ENCODE assay signal across 9 mouse cellular contexts in genomic region chr15:84053859-84054258, GRCm38 (mm10). TPM values are rescaled to one million over a fixed set of nuclear protein-coding genes. Genes with fewer than 3 reads are reported as not detected.
DNase-seq lines count a peak whose midpoint lies in the region; ATAC-seq and TF ChIP-seq lines count a peak whose summit lies in the region.
"Had no signal": no experiment of that assay in that cellular context is flagged by ENCODE, and none has a peak within 500 bp of the region (broad histone marks: within the 10 kb centered on the region; RNA-seq: fewer than 3 reads in every experiment).

No protein-coding gene starts in this region.

- peak; percentile 30 to 60 (median 45); a peak in 5 of 6 replicates for TF ChIP-seq CTCF in MEL (IDR thresholded peaks at IDR 0.05 in 2 of 3, conservative IDR thresholded peaks at IDR 0.05 in 1 of 3; ENCODE audit: control insufficient read depth in 1 of 3, insufficient read depth in 1 of 3, low read depth in 2 of 3, low read length in 3 of 3, poor library complexity in 1 of 3, severe bottlenecking in 1 of 3)

- H3K9me3 ChIP-seq in MEL (replicated peaks; ENCODE audit: insufficient read depth, low read length), result no peaks in the 10 kb centered on the region
- H3K9me3 ChIP-seq in embryonic facial prominence, embryonic 14.5 days (ENCODE audit: control insufficient read depth, low read length), result no peaks in the 10 kb centered on the region

- peak; percentile 68 for ATAC-seq in embryonic facial prominence, embryonic 14.5 days (ENCODE audit: low read depth)
- no peak for ATAC-seq in activated CD4-positive, CD25-positive, alpha-beta regulatory T cell, adult 4 months

- peak; percentile 51 for TF ChIP-seq RAD21 in MEL (IDR thresholded peaks at IDR 0.05; ENCODE audit: low read depth, low read length)

- no peak for TF ChIP-seq EP300 in MEL (IDR thresholded peaks at IDR 0.05; ENCODE audit: low read depth in 1 of 2, low read length in 2 of 2)

- H3K9ac ChIP-seq in MEL (ENCODE audit: control insufficient read depth, low read depth, low read length, poor library complexity, severe bottlenecking), result no peak overlapping the region
- no peak overlapping the region for H3K9ac ChIP-seq in embryonic facial prominence, embryonic 14.5 days (ENCODE audit: low read depth, low read length)

- H3K27me3 ChIP-seq in MEL (ENCODE audit: control insufficient read depth in 1 of 2, insufficient read depth in 2 of 2, low read length in 2 of 2), result no peaks in the 10 kb centered on the region
- no peaks in the 10 kb centered on the region for H3K27me3 ChIP-seq in embryonic facial prominence, embryonic 14.5 days (replicated peaks; ENCODE audit: control insufficient read depth, insufficient read depth, low read length)

- peak; percentile 11 for DNase-seq in MEL (ENCODE audit: low read depth, low spot score)
- DNase-seq in adrenal gland, postnatal 36 days, result peak; percentile 67 to 80
- DNase-seq in embryonic facial prominence, embryonic 14.5 days (ENCODE audit: low spot score), result peak; percentile 87
- DNase-seq in heart, adult 8-10 months (ENCODE audit: low spot score), result peak; percentile 63
- DNase-seq in kidney, postnatal 14 days, result peak; percentile 76
- peak; percentile 41 to 53 for DNase-seq in lung, adult 18-20 months
- peak; percentile 55 for DNase-seq in ovary, postnatal 36 days (ENCODE audit: low spot score)

- no peak overlapping the region for H3K27ac ChIP-seq in MEL (ENCODE audit: control insufficient read depth, low read depth, low read length)
- H3K27ac ChIP-seq in embryonic facial prominence, embryonic 14.5 days (replicated peaks; ENCODE audit: low read depth, low read length), result no peak overlapping the region
- H3K27ac ChIP-seq: macrophage had no signal

- WGBS in embryonic facial prominence, embryonic 14.5 days, result 40% methylated on average over 9 of the region's 9 CpGs

- H3K36me3 ChIP-seq in MEL (ENCODE audit: control insufficient read depth in 1 of 2, insufficient read depth in 2 of 2, low read length in 2 of 2), result no peaks in the 10 kb centered on the region
- H3K36me3 ChIP-seq in embryonic facial prominence, embryonic 14.5 days (ENCODE audit: control insufficient read depth, insufficient read depth, low read length), result no peaks in the 10 kb centered on the region

- H3K4me2 ChIP-seq in embryonic facial prominence, embryonic 14.5 days (ENCODE audit: low read depth, low read length), result no peak overlapping the region

- H3K4me1 ChIP-seq in MEL (ENCODE audit: control insufficient read depth in 1 of 2, insufficient read depth in 2 of 2, low read length in 2 of 2), result no peaks in the 10 kb centered on the region
- H3K4me1 ChIP-seq in embryonic facial prominence, embryonic 14.5 days (ENCODE audit: control insufficient read depth, insufficient read depth, low read length), result no peaks in the 10 kb centered on the region

- no peak overlapping the region for H3K4me3 ChIP-seq in MEL (ENCODE audit: control insufficient read depth in 1 of 2, insufficient read depth in 1 of 2, low read depth in 2 of 2, low read length in 2 of 2)
- no peak overlapping the region for H3K4me3 ChIP-seq in embryonic facial prominence, embryonic 14.5 days (ENCODE audit: low read depth, low read length)

- TF ChIP-seq POLR2A in MEL (IDR thresholded peaks at IDR 0.05; ENCODE audit: control insufficient read depth in 1 of 2, insufficient read depth in 1 of 2, low read depth in 1 of 2, low read length in 2 of 2, poor library complexity in 1 of 2), result no peak

- no peaks in the 10 kb centered on the region for H3K79me2 ChIP-seq in MEL (ENCODE audit: control insufficient read depth, insufficient read depth, low read length, poor library complexity)

TF ChIP-seq in MEL, 35 proteins besides CTCF, POLR2A, EP300 and RAD21:
- TF ChIP-seq MAX (IDR thresholded peaks at IDR 0.05; ENCODE audit: low read length) (no peak), MYC (IDR thresholded peaks at IDR 0.05; ENCODE audit: low read depth, low read length) (no peak), SMC3 (IDR thresholded peaks at IDR 0.05; ENCODE audit: low read depth, low read length) (no peak), NELFE (IDR thresholded peaks at IDR 0.05; ENCODE audit: low read depth, low read length) (no peak), HCFC1 (IDR thresholded peaks at IDR 0.05; ENCODE audit: low read depth, low read length) (no peak), MAFK (IDR thresholded peaks at IDR 0.05; ENCODE audit: borderline replicate concordance, low read depth, low read length) (no peak), NRF1 (IDR thresholded peaks at IDR 0.05; ENCODE audit: insufficient read depth, low read depth, low read length, poor library complexity, severe bottlenecking) (no peak), POLR2AphosphoS5 (IDR thresholded peaks at IDR 0.05; ENCODE audit: borderline replicate concordance, low read depth, low read length) (no peak), MXI1 (IDR thresholded peaks at IDR 0.05; ENCODE audit: low read depth, low read length) (no peak), POLR2AphosphoS2 (IDR thresholded peaks at IDR 0.05; ENCODE audit: low read length) (no peak), TAL1 (IDR thresholded peaks at IDR 0.05; ENCODE audit: low read length) (no peak), USF1 (IDR thresholded peaks at IDR 0.05; ENCODE audit: low read depth, low read length) (no peak), RCOR1 (IDR thresholded peaks at IDR 0.05; ENCODE audit: low read depth, low read length) (no peak), MYB (IDR thresholded peaks at IDR 0.05; ENCODE audit: low read depth, low read length) (no peak), CHD2 (IDR thresholded peaks at IDR 0.05; ENCODE audit: low read length) (no peak), ZMIZ1 (IDR thresholded peaks at IDR 0.05; ENCODE audit: low read depth, low read length) (no peak), UBTF (IDR thresholded peaks at IDR 0.05; ENCODE audit: borderline replicate concordance, insufficient read depth, low read depth, low read length) (no peak), KAT2A (conservative IDR thresholded peaks at IDR 0.05; ENCODE audit: low read depth, low read length) (no peak), TBP (IDR thresholded peaks at IDR 0.05; ENCODE audit: low read depth, low read length) (no peak), ZKSCAN1 (IDR thresholded peaks at IDR 0.05; ENCODE audit: low read depth, low read length) (no peak)
TF ChIP-seq in MEL: peak in this region for 0.

RNA-seq across cellular contexts. Expression of gene Efcab6, which starts 11.3 kb away (rescaled TPM):
- not detected in 2 replicates for total RNA-seq in MEL (2012; rRNA removed)
- polyA plus RNA-seq in MEL (2012; ENCODE audit: insufficient read depth in 1 of 2, insufficient read length in 2 of 2, low read depth in 1 of 2, low replicate concordance in 2 of 2, missing spikeins in 1 of 2), result not detected
- not detected for total RNA-seq in adrenal gland, postnatal 36 days (2021)
- polyA plus RNA-seq in embryonic facial prominence, embryonic 14.5 days (2014; fragmentation: Nextera tagmentation; extraction: Ambion mirVana), result 0.42 and 1.3 TPM in 2 replicates
- total RNA-seq in heart, adult 8-10 months (2022), result not detected
- not detected for polyA plus RNA-seq in activated CD4-positive, CD25-positive, alpha-beta regulatory T cell, adult 4 months (2017; shearing (Covaris generic))
- polyA plus RNA-seq: macrophage had no signal

RNA-seq across cellular contexts. Expression of gene Sult4a1, which starts 51.7 kb away (rescaled TPM):
- not detected in 2 replicates for total RNA-seq in MEL (2012; rRNA removed)
- polyA plus RNA-seq in MEL (2012; ENCODE audit: insufficient read depth in 1 of 2, insufficient read length in 2 of 2, low read depth in 1 of 2, low replicate concordance in 2 of 2, missing spikeins in 1 of 2), result not detected
- 1 to 10 TPM; 2.7 to 3.7 TPM for total RNA-seq in adrenal gland, postnatal 36 days (2021)
- 8.8 and 9.2 TPM in 2 replicates for polyA plus RNA-seq in embryonic facial prominence, embryonic 14.5 days (2014; fragmentation: Nextera tagmentation; extraction: Ambion mirVana)
- total RNA-seq in heart, adult 8-10 months (2022), result under 1 TPM in 3 of 4 experiments, not detected in 1; 0.09 to 0.20 (median 0.11) TPM
- not detected for polyA plus RNA-seq in activated CD4-positive, CD25-positive, alpha-beta regulatory T cell, adult 4 months (2017; shearing (Covaris generic))
- polyA plus RNA-seq: macrophage had no signal

Comparison
In these comparisons a context has a peak if more than half of its experiments do, and no peak if none do; other contexts are left out.
1. DNase-seq: peak in every context shown above with its lines; median percentile 87 in embryonic facial prominence, embryonic 14.5 days; 76 in kidney, postnatal 14 days; 74 in adrenal gland, postnatal 36 days; 63 in heart, adult 8-10 months; 55 in ovary, postnatal 36 days; 47 in lung, adult 18-20 months; 11 in MEL.